Mouse (Mus musculus) cerebellum, adult 2 months (tissue): ENCODE measurements around the gene Lin7c. TPM values are rescaled to one million over a fixed set of nuclear protein-coding genes. Genes with fewer than 3 reads are reported as not detected.

ENCODE experiments used
- DNase-seq, 2 experiments: peaks; one replicate each; pipeline ENCODE4 v3.0.0; 2021
- H3K27ac ChIP-seq: fragments of 200-500 bp; 2 replicates; pipeline ENCODE4 v1.5.1; 2012; ENCODE audit warnings: low read length, control low read depth, inconsistent platforms; ENCODE audit not compliant: insufficient read depth
- H3K27me3 ChIP-seq: fragments of 200-500 bp; 2 replicates; pipeline ENCODE4 v1.6.1; 2012; ENCODE audit warnings: inconsistent platforms, mild to moderate bottlenecking, low read length, moderate library complexity; ENCODE audit not compliant: control insufficient read depth, insufficient read depth
- H3K4me1 ChIP-seq: fragments of 200-500 bp; 2 replicates; pipeline ENCODE4 v1.6.1; 2011; ENCODE audit warnings: low read length; ENCODE audit not compliant: control insufficient read depth, insufficient read depth
- H3K4me3 ChIP-seq: fragments of 200-500 bp; replicated peaks from 2 replicates; pipeline ENCODE3; 2011; ENCODE audit warnings: mild to moderate bottlenecking, low read depth, low read length, control low read depth; ENCODE audit not compliant: insufficient read depth
- CTCF ChIP-seq: fragments of 200-500 bp; IDR thresholded peaks from 2 replicates; pipeline ENCODE4 v1.5.1; 2011; ENCODE audit warnings: low read depth, mild to moderate bottlenecking, control low read depth, low read length, moderate library complexity, borderline replicate concordance; ENCODE audit not compliant: insufficient read depth
- POLR2A ChIP-seq: fragments of 200-500 bp; IDR thresholded peaks from 2 replicates; pipeline ENCODE4 v1.6.1; 2011; ENCODE audit warnings: low read length, control low read depth, borderline replicate concordance; ENCODE audit not compliant: insufficient read depth
- WGBS: fragments of 180-500 bp; shearing (Covaris S2); methylation state at CpG from one replicate; pipeline ENCODE4 v1.1.7; 2018; 5-methylcytosine and 5-hydroxymethylcytosine counted together
- polyA plus RNA-seq: library from polyadenylated mRNA; depleted of rRNA; stranded (reverse); fragments of >200 nt; gene quantifications from 2 replicates; pipeline ENCODE4 v1.2.3, GENCODE M21; 2012

The Lin7c gene
- polyA plus RNA-seq, 1 experiment = 35.5 TPM

GRCm38 (mm10) chr2:109881111-109881510 is 9.5 kb upstream of the Lin7c start:
- H3K4me1 ChIP-seq = peaks cover 3% of the 10 kb centered on the region; the same call in 1 of the 2 replicates
- WGBS = 77% methylated on average over 2 of the region's 2 CpGs
- TF ChIP-seq CTCF = no peak
- TF ChIP-seq POLR2A = no peak
- H3K27me3 ChIP-seq = no peaks in the 10 kb centered on the region; the same call in 1 of the 2 replicates
- no peak for DNase-seq
- H3K27ac ChIP-seq = no peak overlapping the region
- H3K4me3 ChIP-seq = no peak overlapping the region

- TF ChIP-seq CTCF (no peak), POLR2A (no peak)
- WGBS = 76% methylated on average over 1 of the region's 1 CpGs
- H3K4me3 ChIP-seq = no peak overlapping the region
- no peak for DNase-seq
- H3K4me1 ChIP-seq = peaks cover 3% of the 10 kb centered on the region; the same call in 1 of the 2 replicates
- no peak overlapping the region for H3K27ac ChIP-seq
- H3K27me3 ChIP-seq = no peaks in the 10 kb centered on the region; the same call in 1 of the 2 replicates
Measured at GRCm38 (mm10) chr2:109881625-109882024, 9.0 kb upstream of the Lin7c start.

- Histone ChIP-seq H3K4me3 (no peak overlapping the region), H3K27ac (peak overlapping the region; percentile 12; the same call in 1 of the 2 replicates), H3K4me1 (peaks cover 3% of the 10 kb centered on the region; the same call in 1 of the 2 replicates), H3K27me3 (no peaks in the 10 kb centered on the region)
- peak in 1 of 2 experiments; percentile 88 for DNase-seq
- WGBS = 9% methylated on average over 4 of the region's 4 CpGs
- no peak for TF ChIP-seq POLR2A
- TF ChIP-seq CTCF = no peak
Measured at GRCm38 (mm10) chr2:109884106-109884505, 6.5 kb upstream of the Lin7c start.

- peak overlapping the region; percentile 12; the same call in 1 of the 2 replicates for H3K27ac ChIP-seq
- H3K4me1 ChIP-seq = peaks cover 3% of the 10 kb centered on the region; the same call in 1 of the 2 replicates
- peak; percentile 82 to 94 for DNase-seq
- no peak overlapping the region for H3K4me3 ChIP-seq
- TF ChIP-seq POLR2A (no peak), CTCF (no peak)
- no peaks in the 10 kb centered on the region for H3K27me3 ChIP-seq
- under 1% methylated on average over 4 of the region's 4 CpGs for WGBS
Measured at GRCm38 (mm10) chr2:109884507-109884906, 6.1 kb upstream of the Lin7c start.

GRCm38 (mm10) chr2:109890068-109890467 is 585 bp upstream of the Lin7c start:
- TF ChIP-seq POLR2A (no peak), CTCF (0 out of 2 replicates have a peak, but pooled peaks have one; percentile 11)
- H3K27ac ChIP-seq = no peak overlapping the region
- peak in 1 of 2 experiments; percentile 31 for DNase-seq
- 32% methylated on average over 4 of the region's 4 CpGs for WGBS
- no peaks in the 10 kb centered on the region for H3K27me3 ChIP-seq
- H3K4me3 ChIP-seq = peak overlapping the region; percentile 91
- H3K4me1 ChIP-seq = peaks cover 3% of the 10 kb centered on the region; the same call in 1 of the 2 replicates

GRCm38 (mm10) chr2:109891031-109891430 is 378 bp downstream of the Lin7c start:
- peak overlapping the region; percentile 57 for H3K27ac ChIP-seq
- TF ChIP-seq CTCF (no peak), POLR2A (no peak)
- DNase-seq = no peak
- no peaks in the 10 kb centered on the region for H3K27me3 ChIP-seq
- under 1% methylated on average over 34 of the region's 34 CpGs for WGBS
- peak overlapping the region; percentile 91 for H3K4me3 ChIP-seq
- peaks cover 3% of the 10 kb centered on the region; the same call in 1 of the 2 replicates for H3K4me1 ChIP-seq

GRCm38 (mm10) chr2:109891471-109891870 is 818 bp downstream of the Lin7c start:
- Histone ChIP-seq H3K4me1 (peaks cover 3% of the 10 kb centered on the region; the same call in 1 of the 2 replicates), H3K27ac (0 out of 2 replicates have a peak overlapping the region, but pooled peaks have one; percentile 57), H3K4me3 (peak overlapping the region; percentile 91), H3K27me3 (no peaks in the 10 kb centered on the region)
- WGBS = 6% methylated on average over 4 of the region's 4 CpGs
- TF ChIP-seq CTCF = no peak
- TF ChIP-seq POLR2A = no peak
- DNase-seq = no peak

GRCm38 (mm10) chr2:109896311-109896710 is 5.7 kb downstream of the Lin7c start:
- Histone ChIP-seq H3K27me3 (no peaks in the 10 kb centered on the region), H3K27ac (no peak overlapping the region), H3K4me1 (peaks cover 3% of the 10 kb centered on the region; the same call in 1 of the 2 replicates), H3K4me3 (no peak overlapping the region)
- WGBS = 63% methylated on average over 7 of the region's 7 CpGs
- TF ChIP-seq CTCF (no peak; the same call in 1 of the 2 replicates), POLR2A (no peak)
- DNase-seq = no peak

- Histone ChIP-seq H3K4me1 (no peaks in the 10 kb centered on the region), H3K27ac (no peak overlapping the region), H3K4me3 (no peak overlapping the region), H3K27me3 (no peaks in the 10 kb centered on the region)
- DNase-seq = no peak
- TF ChIP-seq POLR2A (no peak), CTCF (no peak)
- 77% methylated on average over 7 of the region's 7 CpGs for WGBS
Measured at GRCm38 (mm10) chr2:109902869-109903268, 12.2 kb downstream of the Lin7c start.
